Mouse (Mus musculus): ENCODE measurements around the gene Wdr66. TPM values are rescaled to one million over a fixed set of nuclear protein-coding genes. Genes with fewer than 3 reads are reported as not detected.

Gene Wdr66
- polyA plus RNA-seq, 1 experiment = 1.3 TPM

DNA sequence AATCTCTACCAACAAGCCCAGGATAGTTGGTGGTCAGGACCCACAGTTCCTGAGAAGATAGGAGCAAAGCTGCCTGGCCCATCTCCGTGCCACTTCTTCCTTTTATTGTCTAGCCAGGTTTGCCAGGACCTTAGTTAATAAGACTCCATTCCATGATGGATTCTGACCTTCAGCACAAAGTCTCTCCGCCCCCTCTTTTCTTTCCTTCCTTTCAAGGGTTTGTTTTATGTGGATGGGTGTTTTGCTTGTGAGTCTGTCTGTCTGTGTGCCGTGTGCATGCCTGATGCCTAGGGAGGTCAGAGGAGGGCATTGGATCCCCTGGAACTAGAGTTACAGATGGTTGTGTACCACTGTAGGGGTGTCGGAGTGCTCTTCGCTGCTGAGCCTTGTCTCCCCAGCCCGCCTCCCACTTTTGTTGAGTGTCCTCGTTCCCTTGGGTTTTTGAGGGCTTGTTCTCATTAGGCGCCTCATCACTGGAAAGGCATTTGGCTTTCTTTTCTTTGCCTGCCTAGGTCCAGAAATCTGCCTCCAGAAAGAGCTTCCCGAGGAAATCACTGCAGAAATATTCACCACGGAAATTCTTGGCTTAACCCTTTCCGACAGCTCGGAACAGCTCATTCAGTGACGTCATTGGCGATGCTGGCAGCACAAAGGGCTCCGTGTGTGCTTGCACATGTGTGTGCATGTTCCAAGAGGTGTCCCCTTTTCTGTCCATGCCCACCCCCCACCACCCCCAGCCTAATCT, 74.3 kb downstream of the Wdr66 start:
- Histone ChIP-seq H3K4me3 (replicated peaks; ENCODE audit: insufficient read depth, low read depth, low read length) (no peak overlapping the region), H3K27ac (ENCODE audit: insufficient read depth, low read length) (no peak overlapping the region), H3K27me3 (ENCODE audit: control insufficient read depth, insufficient read depth, low read length) (no peaks in the 10 kb centered on the region), H3K4me1 (ENCODE audit: control insufficient read depth, insufficient read depth, low read length) (peaks cover 4% of the 10 kb centered on the region)
- DNase-seq = no peak
- WGBS = 59% methylated on average over 15 of the region's 15 CpGs
- TF ChIP-seq CTCF (IDR thresholded peaks at IDR 0.05; ENCODE audit: borderline replicate concordance, insufficient read depth, low read depth, low read length) (no peak), POLR2A (IDR thresholded peaks at IDR 0.05; ENCODE audit: borderline replicate concordance, insufficient read depth, low read length) (no peak)

GRCm38 (mm10) chr5:123326751-123327148, 74.8 kb downstream of the Wdr66 start:
- 51% methylated on average over 9 of the region's 9 CpGs for WGBS
- Histone ChIP-seq H3K4me3 (replicated peaks; ENCODE audit: insufficient read depth, low read depth, low read length) (no peak overlapping the region), H3K27ac (ENCODE audit: insufficient read depth, low read length) (no peak overlapping the region), H3K27me3 (ENCODE audit: control insufficient read depth, insufficient read depth, low read length) (no peaks in the 10 kb centered on the region), H3K4me1 (ENCODE audit: control insufficient read depth, insufficient read depth, low read length) (peaks cover 4% of the 10 kb centered on the region)
- DNase-seq = no peak
- TF ChIP-seq POLR2A (IDR thresholded peaks at IDR 0.05; ENCODE audit: borderline replicate concordance, insufficient read depth, low read length) = no peak
- TF ChIP-seq CTCF (IDR thresholded peaks at IDR 0.05; ENCODE audit: borderline replicate concordance, insufficient read depth, low read depth, low read length) = no peak

- Histone ChIP-seq H3K4me1 (ENCODE audit: control insufficient read depth, insufficient read depth, low read length) (peaks cover 4% of the 10 kb centered on the region), H3K4me3 (replicated peaks; ENCODE audit: insufficient read depth, low read depth, low read length) (no peak overlapping the region), H3K27ac (ENCODE audit: insufficient read depth, low read length) (no peak overlapping the region), H3K27me3 (ENCODE audit: control insufficient read depth, insufficient read depth, low read length) (no peaks in the 10 kb centered on the region)
- DNase-seq = no peak
- TF ChIP-seq CTCF (IDR thresholded peaks at IDR 0.05; ENCODE audit: borderline replicate concordance, insufficient read depth, low read depth, low read length) (no peak), POLR2A (IDR thresholded peaks at IDR 0.05; ENCODE audit: borderline replicate concordance, insufficient read depth, low read length) (no peak)
- 69% methylated on average over 8 of the region's 8 CpGs for WGBS
Observed at GRCm38 (mm10) chr5:123327686-123328085, 75.8 kb downstream of the Wdr66 start.

DNA sequence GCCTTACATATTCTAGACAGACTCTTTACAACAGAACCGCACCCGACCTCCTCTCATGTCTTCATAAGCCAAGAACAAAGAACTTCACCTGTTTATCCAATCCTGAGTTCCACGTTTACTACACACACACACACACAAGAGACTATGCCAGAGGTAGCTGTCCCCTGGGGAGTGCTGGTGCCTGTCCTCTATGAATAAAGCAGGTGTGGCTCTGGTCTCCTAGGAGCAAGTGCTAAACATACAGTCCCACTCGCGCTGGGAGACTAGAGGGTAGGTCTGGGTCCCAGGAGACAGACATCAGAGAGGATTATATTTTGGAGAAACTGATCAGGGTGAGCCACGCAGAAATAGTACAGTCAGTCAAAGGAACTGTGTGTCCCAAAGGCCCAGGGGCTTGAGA, 81.7 kb downstream of the Wdr66 start:
- no peak overlapping the region for H3K27ac ChIP-seq (ENCODE audit: insufficient read depth, low read length)
- DNase-seq = no peak
- 81% methylated on average over 6 of the region's 6 CpGs for WGBS

DNA sequence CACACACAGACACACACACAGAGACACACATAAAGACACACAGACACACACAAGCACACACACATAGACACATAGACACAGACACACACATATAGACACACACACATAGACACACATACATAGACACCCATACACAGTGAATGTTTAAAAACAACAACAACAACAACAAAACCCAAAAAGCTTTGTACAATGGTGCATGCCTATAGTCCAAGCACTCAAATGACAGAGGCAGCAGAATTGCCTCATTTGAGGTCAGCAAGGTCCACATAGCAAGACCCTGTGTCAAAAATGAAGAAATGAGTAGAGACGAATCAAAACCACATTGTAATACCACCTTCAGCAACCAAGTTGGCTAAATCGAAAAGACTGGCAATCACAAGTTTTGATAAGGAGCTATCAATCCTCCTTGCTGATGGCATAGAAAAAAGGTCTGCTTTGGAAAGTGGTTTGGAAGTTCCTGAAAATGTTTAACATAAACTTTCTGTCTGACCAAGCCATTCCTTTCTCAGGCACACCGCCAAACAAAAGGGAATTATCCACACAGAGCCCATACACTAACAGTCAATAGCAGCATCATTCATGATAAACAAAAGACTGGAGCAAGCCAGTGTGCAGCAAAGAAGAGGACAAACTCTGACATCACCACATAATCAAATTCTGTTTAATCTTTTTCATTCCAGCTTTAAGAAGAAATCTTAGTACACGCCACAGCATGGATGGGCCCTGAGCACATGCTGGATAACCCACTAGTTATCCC, 84.5 kb downstream of the Wdr66 start:
- Histone ChIP-seq H3K4me1 (ENCODE audit: control insufficient read depth, insufficient read depth, low read length) (no peaks in the 10 kb centered on the region), H3K4me3 (replicated peaks; ENCODE audit: insufficient read depth, low read depth, low read length) (no peak overlapping the region), H3K27ac (ENCODE audit: insufficient read depth, low read length) (no peak overlapping the region), H3K27me3 (ENCODE audit: control insufficient read depth, insufficient read depth, low read length) (no peaks in the 10 kb centered on the region)
- no peak for DNase-seq
- TF ChIP-seq CTCF (IDR thresholded peaks at IDR 0.05; ENCODE audit: borderline replicate concordance, insufficient read depth, low read depth, low read length) (no peak), POLR2A (IDR thresholded peaks at IDR 0.05; ENCODE audit: borderline replicate concordance, insufficient read depth, low read length) (no peak)
- WGBS = 68% methylated on average over 4 of the region's 4 CpGs

More for the DNA sequence above, 81.7 kb downstream of the Wdr66 start:
- H3K27me3 ChIP-seq (ENCODE audit: control insufficient read depth, insufficient read depth, low read length) = no peaks in the 10 kb centered on the region
- no peaks in the 10 kb centered on the region for H3K4me1 ChIP-seq (ENCODE audit: control insufficient read depth, insufficient read depth, low read length)
- no peak overlapping the region for H3K4me3 ChIP-seq (replicated peaks; ENCODE audit: insufficient read depth, low read depth, low read length)
- TF ChIP-seq CTCF (IDR thresholded peaks at IDR 0.05; ENCODE audit: borderline replicate concordance, insufficient read depth, low read depth, low read length) (no peak), POLR2A (IDR thresholded peaks at IDR 0.05; ENCODE audit: borderline replicate concordance, insufficient read depth, low read length) (no peak)

DNA sequence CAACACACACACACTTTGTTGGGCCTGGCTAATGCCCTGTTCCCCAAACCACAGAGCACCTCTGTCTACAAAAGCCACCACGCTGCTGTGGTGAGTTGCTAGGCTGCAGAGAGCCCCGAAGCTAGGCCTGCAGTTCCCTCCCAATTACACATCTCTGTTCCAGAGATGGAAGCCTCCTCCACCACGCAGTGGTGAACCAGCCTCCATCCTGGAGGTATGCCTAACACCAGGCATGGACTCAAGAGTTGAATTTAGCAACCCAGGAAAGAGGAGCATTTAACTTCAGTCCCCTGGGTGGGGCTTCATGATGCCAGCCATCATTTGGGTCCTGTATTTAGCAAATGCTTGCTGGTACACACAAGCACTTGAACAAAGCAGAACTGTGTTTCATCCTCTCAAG, 86.6 kb downstream of the Wdr66 start:
- no peak for DNase-seq
- 66% methylated on average over 3 of the region's 3 CpGs for WGBS

GRCm38 (mm10) chr5:123343707-123344627, 92.1 kb downstream of the Wdr66 start, which contains the start of gene Bcl7a:
Gene Bcl7a, plus strand, starts transcription at chr5:123343834.
- H3K27ac ChIP-seq (ENCODE audit: insufficient read depth, low read length) = peak within 1 kb of the TSS; percentile 68
- peaks cover 8% of the 10 kb centered on the region for H3K4me1 ChIP-seq (ENCODE audit: control insufficient read depth, insufficient read depth, low read length)
- 1% methylated on average over 69 of the region's 69 CpGs for WGBS

More for the DNA sequence above, 86.6 kb downstream of the Wdr66 start:
- no peak overlapping the region for H3K27ac ChIP-seq (ENCODE audit: insufficient read depth, low read length)
- H3K4me1 ChIP-seq (ENCODE audit: control insufficient read depth, insufficient read depth, low read length) = peaks cover 2% of the 10 kb centered on the region; the same call in 1 of the 2 replicates
- H3K4me3 ChIP-seq (replicated peaks; ENCODE audit: insufficient read depth, low read depth, low read length) = no peak overlapping the region
- TF ChIP-seq CTCF (IDR thresholded peaks at IDR 0.05; ENCODE audit: borderline replicate concordance, insufficient read depth, low read depth, low read length) = no peak
- no peak for TF ChIP-seq POLR2A (IDR thresholded peaks at IDR 0.05; ENCODE audit: borderline replicate concordance, insufficient read depth, low read length)
- H3K27me3 ChIP-seq (ENCODE audit: control insufficient read depth, insufficient read depth, low read length) = no peaks in the 10 kb centered on the region

More at GRCm38 (mm10) chr5:123343707-123344627, 92.1 kb downstream of the Wdr66 start, which contains the start of gene Bcl7a:
- Histone ChIP-seq H3K27me3 (ENCODE audit: control insufficient read depth, insufficient read depth, low read length) (no peaks in the 10 kb centered on the region), H3K4me3 (replicated peaks; ENCODE audit: insufficient read depth, low read depth, low read length) (peak within 1 kb of the TSS; percentile 62)
- TF ChIP-seq CTCF (IDR thresholded peaks at IDR 0.05; ENCODE audit: borderline replicate concordance, insufficient read depth, low read depth, low read length) (peak; percentile 23), POLR2A (IDR thresholded peaks at IDR 0.05; ENCODE audit: borderline replicate concordance, insufficient read depth, low read length) (peak; percentile 63; the same call in 1 of the 2 replicates)
- peak; percentile 90 to 95 for DNase-seq
